Mouse (Mus musculus): ENCODE data around the gene Was. TPM values are rescaled to one million over a fixed set of nuclear protein-coding genes. Genes with fewer than 3 reads are reported as not detected.
"Not testable (repeated sequence)": the region's sequence is repeated elsewhere in the genome, so short reads cannot be mapped to it uniquely, and the experiment has no call there.

The Was gene
- polyA plus RNA-seq, 1 experiment from 2014 or later, result 0.48 TPM

- Histone ChIP-seq H3K27ac (replicated peaks; ENCODE audit: low read depth, low read length) (no peak overlapping the region), H3K4me1 (ENCODE audit: control insufficient read depth, insufficient read depth, low read length) (no peaks in the 10 kb centered on the region), H3K27me3 (ENCODE audit: control insufficient read depth, insufficient read depth, low read length) (no peaks in the 10 kb centered on the region), H3K4me3 (ENCODE audit: low read depth, low read length) (peak overlapping the region; percentile 17; the same call in 1 of the 2 replicates), H3K36me3 (replicated peaks; ENCODE audit: control insufficient read depth, insufficient read depth, low read depth, low read length) (no peaks in the 10 kb centered on the region), H3K9ac (replicated peaks; ENCODE audit: low read length) (no peak overlapping the region), H3K4me2 (ENCODE audit: low read depth, low read length) (no peak overlapping the region), H3K9me3 (replicated peaks; ENCODE audit: control insufficient read depth, low read length) (no peaks in the 10 kb centered on the region)
- WGBS, result 74% methylated on average over 10 of the region's 10 CpGs
- DNase-seq (ENCODE audit: low spot score) (no peak), ATAC-seq (replicated peaks; ENCODE audit: insufficient number of reproducible peaks, low FRiP score, low TSS enrichment, low read depth) (no peak)
Measured at GRCm38 (mm10) chrX:8095546-8095945, 5.2 kb upstream of the Was start.

GRCm38 (mm10) chrX:8090954-8091347, 653 bp upstream of the Was start:
- not testable (repeated sequence) for H3K4me2 ChIP-seq (ENCODE audit: low read depth, low read length); H3K4me3 ChIP-seq (ENCODE audit: low read depth, low read length); H3K4me1 ChIP-seq (ENCODE audit: control insufficient read depth, insufficient read depth, low read length); H3K27ac ChIP-seq (replicated peaks; ENCODE audit: low read depth, low read length); H3K27me3 ChIP-seq (ENCODE audit: control insufficient read depth, insufficient read depth, low read length); H3K9ac ChIP-seq (replicated peaks; ENCODE audit: low read length); H3K9me3 ChIP-seq (replicated peaks; ENCODE audit: control insufficient read depth, low read length); ATAC-seq (replicated peaks; ENCODE audit: insufficient number of reproducible peaks, low FRiP score, low TSS enrichment, low read depth); DNase-seq (ENCODE audit: low spot score); H3K36me3 ChIP-seq (replicated peaks; ENCODE audit: control insufficient read depth, insufficient read depth, low read depth, low read length)
- WGBS, result 78% methylated on average over 4 of the region's 5 CpGs

- H3K4me3 ChIP-seq (ENCODE audit: low read depth, low read length), result no peak overlapping the region
- DNase-seq (ENCODE audit: low spot score) (no peak), ATAC-seq (replicated peaks; ENCODE audit: insufficient number of reproducible peaks, low FRiP score, low TSS enrichment, low read depth) (no peak)
- H3K9me3 ChIP-seq (replicated peaks; ENCODE audit: control insufficient read depth, low read length), result no peaks in the 10 kb centered on the region
- H3K4me1 ChIP-seq (ENCODE audit: control insufficient read depth, insufficient read depth, low read length), result no peaks in the 10 kb centered on the region
- H3K4me2 ChIP-seq (ENCODE audit: low read depth, low read length), result no peak overlapping the region
- 75% methylated on average over 3 of the region's 3 CpGs for WGBS
- no peaks in the 10 kb centered on the region for H3K27me3 ChIP-seq (ENCODE audit: control insufficient read depth, insufficient read depth, low read length)
- H3K27ac ChIP-seq (replicated peaks; ENCODE audit: low read depth, low read length), result no peak overlapping the region
- no peaks in the 10 kb centered on the region for H3K36me3 ChIP-seq (replicated peaks; ENCODE audit: control insufficient read depth, insufficient read depth, low read depth, low read length)
- no peak overlapping the region for H3K9ac ChIP-seq (replicated peaks; ENCODE audit: low read length)
Measured at GRCm38 (mm10) chrX:8089746-8090145, 552 bp downstream of the Was start.

- H3K27me3 ChIP-seq (ENCODE audit: control insufficient read depth, insufficient read depth, low read length), result no peaks in the 10 kb centered on the region
- 85% methylated on average over 7 of the region's 8 CpGs for WGBS
Measured at GRCm38 (mm10) chrX:8085611-8086010, 4.7 kb downstream of the Was start.

GRCm38 (mm10) chrX:8084771-8085259, 5.5 kb downstream of the Was start:
- H3K27me3 ChIP-seq (ENCODE audit: control insufficient read depth, insufficient read depth, low read length), result no peaks in the 10 kb centered on the region
- DNase-seq (ENCODE audit: low spot score), result no peak
- no peak overlapping the region for H3K9ac ChIP-seq (replicated peaks; ENCODE audit: low read length)
- 90% methylated on average over 6 of the region's 6 CpGs for WGBS
- no peaks in the 10 kb centered on the region for H3K4me1 ChIP-seq (ENCODE audit: control insufficient read depth, insufficient read depth, low read length)
- no peaks in the 10 kb centered on the region for H3K36me3 ChIP-seq (replicated peaks; ENCODE audit: control insufficient read depth, insufficient read depth, low read depth, low read length)
- no peak overlapping the region for H3K4me2 ChIP-seq (ENCODE audit: low read depth, low read length)
- H3K9me3 ChIP-seq (replicated peaks; ENCODE audit: control insufficient read depth, low read length), result no peaks in the 10 kb centered on the region
- no peak for ATAC-seq (replicated peaks; ENCODE audit: insufficient number of reproducible peaks, low FRiP score, low TSS enrichment, low read depth)
- H3K27ac ChIP-seq (replicated peaks; ENCODE audit: low read depth, low read length), result no peak overlapping the region
- H3K4me3 ChIP-seq (ENCODE audit: low read depth, low read length), result no peak overlapping the region

More at GRCm38 (mm10) chrX:8085611-8086010, 4.7 kb downstream of the Was start:
- Histone ChIP-seq H3K4me3 (ENCODE audit: low read depth, low read length) (no peak overlapping the region), H3K9ac (replicated peaks; ENCODE audit: low read length) (no peak overlapping the region), H3K27ac (replicated peaks; ENCODE audit: low read depth, low read length) (no peak overlapping the region), H3K36me3 (replicated peaks; ENCODE audit: control insufficient read depth, insufficient read depth, low read depth, low read length) (no peaks in the 10 kb centered on the region), H3K4me1 (ENCODE audit: control insufficient read depth, insufficient read depth, low read length) (no peaks in the 10 kb centered on the region), H3K4me2 (ENCODE audit: low read depth, low read length) (no peak overlapping the region), H3K9me3 (replicated peaks; ENCODE audit: control insufficient read depth, low read length) (no peaks in the 10 kb centered on the region)
- ATAC-seq (replicated peaks; ENCODE audit: insufficient number of reproducible peaks, low FRiP score, low TSS enrichment, low read depth) (no peak), DNase-seq (ENCODE audit: low spot score) (no peak)

- WGBS, result 22% methylated on average over 3 of the region's 3 CpGs
Measured at GRCm38 (mm10) chrX:8075104-8075503, 15.2 kb downstream of the Was start.

GRCm38 (mm10) chrX:8074430-8075014, 15.8 kb downstream of the Was start, which contains the start of gene Suv39h1:
Suv39h1 (minus strand) TSS chrX:8074760.
- DNase-seq (ENCODE audit: low spot score) (peak; percentile 92), ATAC-seq (replicated peaks; ENCODE audit: insufficient number of reproducible peaks, low FRiP score, low TSS enrichment, low read depth) (peak; percentile 97)
- Histone ChIP-seq H3K27ac (replicated peaks; ENCODE audit: low read depth, low read length) (peak within 1 kb of the TSS; percentile 86), H3K4me3 (ENCODE audit: low read depth, low read length) (peak within 1 kb of the TSS; percentile 56), H3K36me3 (replicated peaks; ENCODE audit: control insufficient read depth, insufficient read depth, low read depth, low read length) (no peaks in the 10 kb centered on the region; the same call in 1 of the 2 replicates), H3K4me2 (ENCODE audit: low read depth, low read length) (peak within 1 kb of the TSS; percentile 40), H3K9me3 (replicated peaks; ENCODE audit: control insufficient read depth, low read length) (no peaks in the 10 kb centered on the region), H3K27me3 (ENCODE audit: control insufficient read depth, insufficient read depth, low read length) (no peaks in the 10 kb centered on the region), H3K9ac (replicated peaks; ENCODE audit: low read length) (peak within 1 kb of the TSS; percentile 73), H3K4me1 (ENCODE audit: control insufficient read depth, insufficient read depth, low read length) (no peaks in the 10 kb centered on the region)
- whole genome bisulfite sequencing, result 17% methylated on average over 44 of the region's 46 CpGs

More at GRCm38 (mm10) chrX:8075104-8075503, 15.2 kb downstream of the Was start:
- H3K4me1 ChIP-seq (ENCODE audit: control insufficient read depth, insufficient read depth, low read length), result no peaks in the 10 kb centered on the region
- no peak for DNase-seq (ENCODE audit: low spot score)
- H3K36me3 ChIP-seq (replicated peaks; ENCODE audit: control insufficient read depth, insufficient read depth, low read depth, low read length), result no peaks in the 10 kb centered on the region
- no peaks in the 10 kb centered on the region for H3K27me3 ChIP-seq (ENCODE audit: control insufficient read depth, insufficient read depth, low read length)
- H3K4me3 ChIP-seq (ENCODE audit: low read depth, low read length), result peak overlapping the region; percentile 28
- H3K27ac ChIP-seq (replicated peaks; ENCODE audit: low read depth, low read length), result no peak overlapping the region
- H3K9me3 ChIP-seq (replicated peaks; ENCODE audit: control insufficient read depth, low read length), result no peaks in the 10 kb centered on the region
- ATAC-seq (replicated peaks; ENCODE audit: insufficient number of reproducible peaks, low FRiP score, low TSS enrichment, low read depth), result peak; percentile 57
- peak overlapping the region; percentile 40 for H3K4me2 ChIP-seq (ENCODE audit: low read depth, low read length)
- H3K9ac ChIP-seq (replicated peaks; ENCODE audit: low read length), result peak overlapping the region; percentile 39; the same call in 1 of the 2 replicates

- WGBS, result 21% methylated on average over 59 of the region's 64 CpGs
- H3K27ac ChIP-seq (replicated peaks; ENCODE audit: low read depth, low read length), result peak overlapping the region; percentile 86
- H3K9ac ChIP-seq (replicated peaks; ENCODE audit: low read length), result peak overlapping the region; percentile 73
- H3K4me2 ChIP-seq (ENCODE audit: low read depth, low read length), result peak overlapping the region; percentile 32
- ATAC-seq (replicated peaks; ENCODE audit: insufficient number of reproducible peaks, low FRiP score, low TSS enrichment, low read depth) (no peak), DNase-seq (ENCODE audit: low spot score) (peak; percentile 41)
- H3K27me3 ChIP-seq (ENCODE audit: control insufficient read depth, insufficient read depth, low read length), result no peaks in the 10 kb centered on the region
- H3K4me3 ChIP-seq (ENCODE audit: low read depth, low read length), result peak overlapping the region; percentile 56
- no peaks in the 10 kb centered on the region; the same call in 1 of the 2 replicates for H3K36me3 ChIP-seq (replicated peaks; ENCODE audit: control insufficient read depth, insufficient read depth, low read depth, low read length)
- no peaks in the 10 kb centered on the region for H3K9me3 ChIP-seq (replicated peaks; ENCODE audit: control insufficient read depth, low read length)
- H3K4me1 ChIP-seq (ENCODE audit: control insufficient read depth, insufficient read depth, low read length), result no peaks in the 10 kb centered on the region
Measured at GRCm38 (mm10) chrX:8073881-8074429, 16.3 kb downstream of the Was start.

All from embryonic facial prominence, embryonic 11.5 days (tissue).